Comparison of ENCODE assay signal across 8 mouse cellular contexts in genomic region chr11:78497071-78497541, GRCm38 (mm10). TPM values are rescaled to one million over a fixed set of nuclear protein-coding genes. Genes with fewer than 3 reads are reported as not detected.
DNase-seq lines count a peak whose midpoint lies in the region; ATAC-seq and TF ChIP-seq lines count a peak whose summit lies in the region.

No protein-coding gene starts in this region.

- peaks cover 3% of the 10 kb centered on the region; the same call in 1 of the 2 replicates for H3K4me1 ChIP-seq in embryonic facial prominence, embryonic 11.5 days (ENCODE audit: control insufficient read depth, insufficient read depth, low read length)
- H3K4me1 ChIP-seq in hindbrain, embryonic 15.5 days (replicated peaks): peaks cover 36% of the 10 kb centered on the region
- H3K4me1 ChIP-seq in liver, embryonic 11.5 days (replicated peaks; ENCODE audit: control insufficient read depth, insufficient read depth, low read length): peaks cover 7% of the 10 kb centered on the region
- H3K4me1 ChIP-seq in olfactory bulb, adult 2 months (ENCODE audit: control insufficient read depth, insufficient read depth, low read length): peaks cover 5% of the 10 kb centered on the region

- WGBS in embryonic facial prominence, embryonic 11.5 days: under 1% methylated on average over 44 of the region's 44 CpGs
- WGBS in hindbrain, embryonic 15.5 days: under 1% methylated on average over 44 of the region's 44 CpGs
- 1% methylated on average over 44 of the region's 44 CpGs for WGBS in liver, embryonic 11.5 days
- under 1% methylated on average over 44 of the region's 44 CpGs for WGBS in olfactory bulb, adult 2 months

- H3K9me3 ChIP-seq in embryonic facial prominence, embryonic 11.5 days (replicated peaks; ENCODE audit: control insufficient read depth, low read length): no peaks in the 10 kb centered on the region
- no peaks in the 10 kb centered on the region for H3K9me3 ChIP-seq in hindbrain, embryonic 15.5 days
- no peaks in the 10 kb centered on the region for H3K9me3 ChIP-seq in liver, embryonic 11.5 days (ENCODE audit: control insufficient read depth, low read length)

- H3K9ac ChIP-seq in embryonic facial prominence, embryonic 11.5 days (replicated peaks; ENCODE audit: low read length): peak overlapping the region; percentile 54
- H3K9ac ChIP-seq in hindbrain, embryonic 15.5 days: peak overlapping the region; percentile 92
- no peak overlapping the region for H3K9ac ChIP-seq in liver, embryonic 11.5 days (ENCODE audit: low read depth, low read length)

- DNase-seq in heart, adult 11 months: peak; percentile 93
- DNase-seq in heart, adult 8-10 months (ENCODE audit: low spot score): no peak
- DNase-seq in MN1 (ENCODE audit: low spot score): peak; percentile 73
- peak; percentile 39 for DNase-seq in embryonic facial prominence, embryonic 11.5 days (ENCODE audit: low spot score)
- no peak for DNase-seq in liver, embryonic 11.5 days (ENCODE audit: low spot score)
- DNase-seq in urinary bladder, postnatal 4 days (ENCODE audit: low spot score in 2 of 2): no peak

- H3K27me3 ChIP-seq in embryonic facial prominence, embryonic 11.5 days (ENCODE audit: control insufficient read depth, insufficient read depth, low read length): peaks cover 22% of the 10 kb centered on the region
- 0 out of 2 replicates have a peak, but pooled peaks cover 8% of the 10 kb centered on the region for H3K27me3 ChIP-seq in hindbrain, embryonic 15.5 days
- H3K27me3 ChIP-seq in liver, embryonic 11.5 days (replicated peaks; ENCODE audit: control insufficient read depth, insufficient read depth, low read length): peaks cover 57% of the 10 kb centered on the region

- TF ChIP-seq CTCF in olfactory bulb, adult 2 months (IDR thresholded peaks at IDR 0.05; ENCODE audit: insufficient read depth, low read depth, low read length): no peak

- peak; percentile 59; the same call in 1 of the 2 replicates for ATAC-seq in embryonic facial prominence, embryonic 11.5 days (replicated peaks; ENCODE audit: insufficient number of reproducible peaks, low FRiP score, low TSS enrichment, low read depth)
- peak; percentile 83 for ATAC-seq in hindbrain, embryonic 15.5 days (ENCODE audit: low FRiP score, low read depth)
- ATAC-seq in liver, embryonic 11.5 days (replicated peaks; ENCODE audit: low FRiP score): no peak

- H3K4me3 ChIP-seq in embryonic facial prominence, embryonic 11.5 days (ENCODE audit: low read depth, low read length): peak overlapping the region; percentile 59
- H3K4me3 ChIP-seq in hindbrain, embryonic 15.5 days: peak overlapping the region; percentile 85
- peak overlapping the region; percentile 54 for H3K4me3 ChIP-seq in liver, embryonic 11.5 days (ENCODE audit: low read depth, low read length)
- H3K4me3 ChIP-seq in olfactory bulb, adult 2 months (ENCODE audit: insufficient read depth, low read depth, low read length): peak overlapping the region; percentile 91

- H3K36me3 ChIP-seq in embryonic facial prominence, embryonic 11.5 days (replicated peaks; ENCODE audit: control insufficient read depth, insufficient read depth, low read depth, low read length): no peaks in the 10 kb centered on the region
- no peaks in the 10 kb centered on the region for H3K36me3 ChIP-seq in hindbrain, embryonic 15.5 days
- no peaks in the 10 kb centered on the region for H3K36me3 ChIP-seq in liver, embryonic 11.5 days (ENCODE audit: control insufficient read depth, insufficient read depth, low read length)

- no peak for TF ChIP-seq POLR2A in olfactory bulb, adult 2 months (IDR thresholded peaks at IDR 0.05; ENCODE audit: insufficient read depth, low read depth, low read length)

- H3K4me2 ChIP-seq in embryonic facial prominence, embryonic 11.5 days (ENCODE audit: low read depth, low read length): peak overlapping the region; percentile 99
- peak overlapping the region; percentile 81 for H3K4me2 ChIP-seq in hindbrain, embryonic 15.5 days
- H3K4me2 ChIP-seq in liver, embryonic 11.5 days: peak overlapping the region; percentile 93

- no peak overlapping the region for H3K27ac ChIP-seq in embryonic facial prominence, embryonic 11.5 days (replicated peaks; ENCODE audit: low read depth, low read length)
- peak overlapping the region; percentile 96 for H3K27ac ChIP-seq in hindbrain, embryonic 15.5 days (replicated peaks)
- no peak overlapping the region for H3K27ac ChIP-seq in liver, embryonic 11.5 days (ENCODE audit: low read depth, low read length)
- peak overlapping the region; percentile 84 for H3K27ac ChIP-seq in olfactory bulb, adult 2 months (ENCODE audit: insufficient read depth, low read depth, low read length)

RNA-seq across cellular contexts. Expression of gene Sarm1, which starts 0.4 kb away (rescaled TPM):
- total RNA-seq in heart, adult 8-10 months (2022): under 1 TPM; 0.38 to 0.81 (median 0.48) TPM
- polyA plus RNA-seq in embryonic facial prominence, embryonic 11.5 days (2014; fragmentation: Nextera tagmentation; extraction: Ambion mirVana): 4.1 and 4.7 TPM in 2 replicates
- polyA plus RNA-seq in hindbrain, embryonic 15.5 days (2015; fragmentation: Nextera tagmentation; extraction: Ambion mirVana): 47.3 and 53.2 TPM in 2 replicates
- 0.44 and 0.71 TPM in 2 replicates for polyA plus RNA-seq in liver, embryonic 11.5 days (2014; fragmentation: Nextera tagmentation; extraction: Ambion mirVana)
- not detected in 2 replicates for polyA plus RNA-seq in olfactory bulb, adult 2 months (2012; ENCODE audit: insufficient read depth, insufficient read length, low replicate concordance, missing spikeins)

RNA-seq across cellular contexts. Expression of gene Vtn, which starts 1.8 kb away (rescaled TPM):
- 10 to 100 TPM; 14.3 to 19.1 (median 17.1) TPM for total RNA-seq in heart, adult 8-10 months (2022)
- polyA plus RNA-seq in embryonic facial prominence, embryonic 11.5 days (2014; fragmentation: Nextera tagmentation; extraction: Ambion mirVana): 24.8 and 30.4 TPM in 2 replicates
- polyA plus RNA-seq in hindbrain, embryonic 15.5 days (2015; fragmentation: Nextera tagmentation; extraction: Ambion mirVana): 157 and 165 TPM in 2 replicates
- 220 and 245 TPM in 2 replicates for polyA plus RNA-seq in liver, embryonic 11.5 days (2014; fragmentation: Nextera tagmentation; extraction: Ambion mirVana)
- not detected in 2 replicates for polyA plus RNA-seq in olfactory bulb, adult 2 months (2012; ENCODE audit: insufficient read depth, insufficient read length, low replicate concordance, missing spikeins)

RNA-seq across cellular contexts. Expression of gene Sebox, which starts 6.1 kb away (rescaled TPM):
- total RNA-seq in heart, adult 8-10 months (2022): not detected
- polyA plus RNA-seq in embryonic facial prominence, embryonic 11.5 days (2014; fragmentation: Nextera tagmentation; extraction: Ambion mirVana): not detected in 2 replicates
- polyA plus RNA-seq in hindbrain, embryonic 15.5 days (2015; fragmentation: Nextera tagmentation; extraction: Ambion mirVana): 0.12 and 0.14 TPM in 2 replicates
- 0.21 and 0.32 TPM in 2 replicates for polyA plus RNA-seq in liver, embryonic 11.5 days (2014; fragmentation: Nextera tagmentation; extraction: Ambion mirVana)
- not detected in 2 replicates for polyA plus RNA-seq in olfactory bulb, adult 2 months (2012; ENCODE audit: insufficient read depth, insufficient read length, low replicate concordance, missing spikeins)

RNA-seq across cellular contexts. Expression of gene Tmem199, which starts 14.9 kb away (rescaled TPM):
- total RNA-seq in heart, adult 8-10 months (2022): 10 to 100 TPM; 11.2 to 12.9 (median 12.5) TPM
- polyA plus RNA-seq in embryonic facial prominence, embryonic 11.5 days (2014; fragmentation: Nextera tagmentation; extraction: Ambion mirVana): 66.4 and 70.1 TPM in 2 replicates
- polyA plus RNA-seq in hindbrain, embryonic 15.5 days (2015; fragmentation: Nextera tagmentation; extraction: Ambion mirVana): 88.0 and 91.8 TPM in 2 replicates
- polyA plus RNA-seq in liver, embryonic 11.5 days (2014; fragmentation: Nextera tagmentation; extraction: Ambion mirVana): 59.9 and 61.9 TPM in 2 replicates
- polyA plus RNA-seq in olfactory bulb, adult 2 months (2012; ENCODE audit: insufficient read depth, insufficient read length, low replicate concordance, missing spikeins): not detected in 2 replicates

RNA-seq across cellular contexts. Expression of gene Poldip2, which starts 14.9 kb away (rescaled TPM):
- total RNA-seq in heart, adult 8-10 months (2022): 100 to 1,000 TPM; 141 to 157 (median 151) TPM
- 159 and 161 TPM in 2 replicates for polyA plus RNA-seq in embryonic facial prominence, embryonic 11.5 days (2014; fragmentation: Nextera tagmentation; extraction: Ambion mirVana)
- 181 and 189 TPM in 2 replicates for polyA plus RNA-seq in hindbrain, embryonic 15.5 days (2015; fragmentation: Nextera tagmentation; extraction: Ambion mirVana)
- polyA plus RNA-seq in liver, embryonic 11.5 days (2014; fragmentation: Nextera tagmentation; extraction: Ambion mirVana): 151 and 154 TPM in 2 replicates
- polyA plus RNA-seq in olfactory bulb, adult 2 months (2012; ENCODE audit: insufficient read depth, insufficient read length, low replicate concordance, missing spikeins): not detected in 2 replicates

Comparison
In these comparisons a context has a peak if more than half of its experiments do, and no peak if none do; other contexts are left out.
1. DNase-seq: peak in heart, adult 11 months (single experiment), MN1 (single experiment) and embryonic facial prominence, embryonic 11.5 days (single experiment); none in heart, adult 8-10 months (single experiment), liver, embryonic 11.5 days (single experiment) and urinary bladder, postnatal 4 days (0 of 2).
2. H3K27ac ChIP-seq: peak in hindbrain, embryonic 15.5 days (single experiment) and olfactory bulb, adult 2 months (single experiment); none in embryonic facial prominence, embryonic 11.5 days (single experiment) and liver, embryonic 11.5 days (single experiment).
3. Peak in every context shown above with its lines, with median percentiles within 50 percentile points of each other: H3K4me2 ChIP-seq and H3K4me3 ChIP-seq.